Mouse (Mus musculus) liver, postnatal 0 days (tissue): ENCODE data around the gene Esr2. TPM values are rescaled to one million over a fixed set of nuclear protein-coding genes. Genes with fewer than 3 reads are reported as not detected.
"Not testable (repeated sequence)": the region's sequence is repeated elsewhere in the genome, so short reads cannot be mapped to it uniquely, and the experiment has no call there.

Experiments used
- ATAC-seq: fragments of 200-750 bp; cut with Nextera tagmentation; 2 replicates; pipeline ENCODE4 v1.8.0; 2017; ENCODE audit warnings: mild to moderate bottlenecking, moderate library complexity
- DNase-seq: peaks from one replicate; pipeline ENCODE4 v3.0.0-alpha.2; 2016
- H3K27ac ChIP-seq: fragments of 300-500 bp; sonication (generic); 2 replicates; pipeline ENCODE4 v1.5.1; 2014; ENCODE audit warnings: antibody characterized with exemption, moderate library complexity, mild to moderate bottlenecking, low read depth
- H3K27me3 ChIP-seq: fragments of 300-500 bp; sonication (generic); 2 replicates; pipeline ENCODE4 v1.6.1; 2014; ENCODE audit warnings: low read length, control low read depth, mixed read lengths; ENCODE audit not compliant: insufficient read depth
- H3K36me3 ChIP-seq: fragments of 300-500 bp; sonication (generic); replicated peaks from 2 replicates; pipeline ENCODE4 v1.6.1; 2014; ENCODE audit warnings: mild to moderate bottlenecking, control low read depth, low read length, moderate library complexity, mixed read lengths; ENCODE audit not compliant: insufficient read depth
- H3K4me1 ChIP-seq: fragments of 300-500 bp; sonication (generic); 2 replicates; pipeline ENCODE4 v1.6.1; 2014; ENCODE audit warnings: antibody characterized with exemption, mild to moderate bottlenecking, control low read depth; ENCODE audit not compliant: insufficient read depth
- H3K4me2 ChIP-seq: fragments of 300-500 bp; sonication (generic); 2 replicates; pipeline ENCODE4 v1.6.1; 2014; ENCODE audit warnings: low read depth, mild to moderate bottlenecking, low read length, moderate library complexity, mixed read lengths
- H3K4me3 ChIP-seq: fragments of 300-500 bp; sonication (generic); 2 replicates; pipeline ENCODE4 v1.5.1; 2014; ENCODE audit warnings: low read depth, low read length
- H3K9ac ChIP-seq: fragments of 300-500 bp; sonication (generic); replicated peaks from 2 replicates; pipeline ENCODE4 v1.6.1; 2014; ENCODE audit warnings: mild to moderate bottlenecking, moderate library complexity
- H3K9me3 ChIP-seq: fragments of 300-500 bp; sonication (generic); 2 replicates; pipeline ENCODE4 v1.6.1; 2016; ENCODE audit warnings: mild to moderate bottlenecking, control low read depth, low read length, mixed read lengths
- CTCF ChIP-seq: sonication (generic); IDR thresholded peaks from 2 replicates; pipeline ENCODE4 v1.5.1; 2016; ENCODE audit warnings: antibody characterized with exemption, low read depth
- EP300 ChIP-seq: IDR thresholded peaks from 2 replicates; pipeline ENCODE4 v1.6.1; 2016; ENCODE audit warnings: antibody characterized with exemption, low read depth, mild to moderate bottlenecking
- WGBS: fragments of 180-500 bp; shearing (Covaris S2); extraction: QIAGEN DNeasy Blood & Tissue Kit; methylation state at CpG from one replicate; pipeline ENCODE4 v1.1.7; 2014; ENCODE audit not compliant: insufficient replicate concordance; 5-methylcytosine and 5-hydroxymethylcytosine counted together
- polyA plus RNA-seq: library from polyadenylated mRNA; unstranded; fragments of >200 nt; fragmentation: Nextera tagmentation; extraction: Ambion mirVana; gene quantifications from 2 replicates; pipeline ENCODE4 v1.2.1, GENCODE M21; 2015

Gene Esr2
- polyA plus RNA-seq, result not detected in 2 replicates

GRCm38 (mm10) chr12:76177000-76177863 lies at the start of gene Esr2:
Esr2 (minus strand) TSS chr12:76177259.
- TF ChIP-seq EP300, result no peak
- TF ChIP-seq CTCF, result no peak
- no peak within 1 kb of the TSS for H3K27ac ChIP-seq
- peaks cover 2% of the 10 kb centered on the region; the same call in 1 of the 2 replicates for H3K4me1 ChIP-seq
- peak within 1 kb of the TSS; percentile 82 for H3K4me2 ChIP-seq
- H3K4me3 ChIP-seq, result peak within 1 kb of the TSS; percentile 52
- H3K9ac ChIP-seq, result peak within 1 kb of the TSS; percentile 27; the same call in 1 of the 2 replicates
- DNase-seq, result peak; percentile 23
- no peaks in the 10 kb centered on the region for H3K36me3 ChIP-seq
- ATAC-seq, result no peak
- H3K27me3 ChIP-seq, result peaks cover 19% of the 10 kb centered on the region
- under 1% methylated on average over 39 of the region's 39 CpGs for WGBS
- no peaks in the 10 kb centered on the region for H3K9me3 ChIP-seq

DNA sequence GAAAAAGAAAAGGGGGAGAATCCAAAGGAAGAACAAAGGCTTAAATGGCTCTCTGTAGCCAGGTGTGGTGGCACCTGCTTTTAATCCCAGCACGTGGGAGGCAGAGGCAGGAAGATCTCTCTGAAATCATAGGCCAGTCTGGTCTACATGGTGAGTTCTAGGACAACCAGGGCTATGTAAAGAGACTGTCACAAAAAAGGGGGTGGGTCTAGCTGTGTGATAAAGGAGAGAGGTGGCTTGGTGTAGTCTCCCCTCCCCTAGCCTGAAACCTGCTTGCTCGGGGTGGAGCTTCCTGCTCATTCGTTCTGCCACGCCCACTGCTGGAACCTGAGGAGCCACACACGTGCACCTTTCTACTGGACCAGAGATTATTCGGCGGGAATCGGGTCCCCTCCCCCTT lies 45.0 kb upstream of the Esr2 start:
- H3K4me3 ChIP-seq, result not testable (repeated sequence)
- WGBS, result 50% methylated on average over 1 of the region's 8 CpGs

GRCm38 (mm10) chr12:76216716-76217115 lies 39.7 kb upstream of the Esr2 start:
- no peaks in the 10 kb centered on the region for H3K9me3 ChIP-seq
- TF ChIP-seq EP300 (no peak), CTCF (no peak)
- 72% methylated on average over 11 of the region's 11 CpGs for WGBS
- no peak overlapping the region for H3K9ac ChIP-seq
- H3K4me1 ChIP-seq, result no peaks in the 10 kb centered on the region
- H3K27ac ChIP-seq, result no peak overlapping the region
- H3K36me3 ChIP-seq, result no peaks in the 10 kb centered on the region
- no peak overlapping the region for H3K4me3 ChIP-seq
- no peaks in the 10 kb centered on the region for H3K27me3 ChIP-seq
- ATAC-seq (no peak), DNase-seq (no peak)
- no peak overlapping the region for H3K4me2 ChIP-seq

More for the DNA sequence above, 45.0 kb upstream of the Esr2 start:
- H3K36me3 ChIP-seq, H3K27me3 ChIP-seq, H3K4me1 ChIP-seq, H3K27ac ChIP-seq, DNase-seq, H3K4me2 ChIP-seq, H3K9me3 ChIP-seq, ATAC-seq, H3K9ac ChIP-seq: not testable (repeated sequence)

DNA sequence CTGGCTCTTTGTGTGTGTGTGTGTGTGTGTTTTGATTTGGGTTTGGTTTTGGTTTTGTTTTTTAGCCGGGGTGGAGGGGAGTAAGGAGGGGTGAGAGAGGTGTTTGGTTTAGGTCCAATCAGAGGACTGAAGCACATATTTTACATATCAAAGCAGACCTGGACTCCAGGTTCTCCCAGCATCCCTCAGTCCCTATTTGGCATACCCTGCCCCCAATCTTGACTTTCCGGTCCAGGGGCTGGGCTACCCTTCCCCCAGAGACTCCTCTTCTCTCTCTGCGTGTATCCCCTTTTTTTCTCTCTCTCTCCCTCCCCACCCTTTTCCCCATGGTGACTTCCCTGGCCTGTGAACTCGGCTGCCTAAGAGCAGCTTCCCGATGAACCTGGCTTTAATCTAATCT lies 38.1 kb upstream of the Esr2 start:
- no peak for DNase-seq
- ATAC-seq, result no peak
- TF ChIP-seq CTCF (no peak), EP300 (no peak)

GRCm38 (mm10) chr12:76209429-76209974 lies 32.4 kb upstream of the Esr2 start:
- DNase-seq, result no peak
- no peak overlapping the region for H3K27ac ChIP-seq
- H3K4me2 ChIP-seq, result no peak overlapping the region
- no peak overlapping the region for H3K9ac ChIP-seq
- H3K4me1 ChIP-seq, result no peaks in the 10 kb centered on the region
- no peaks in the 10 kb centered on the region for H3K27me3 ChIP-seq
- WGBS, result 87% methylated on average over 5 of the region's 5 CpGs
- no peak overlapping the region for H3K4me3 ChIP-seq
- no peak for TF ChIP-seq EP300
- TF ChIP-seq CTCF, result no peak
- H3K36me3 ChIP-seq, result no peaks in the 10 kb centered on the region
- H3K9me3 ChIP-seq, result no peaks in the 10 kb centered on the region
- no peak for ATAC-seq

More for the DNA sequence above, 38.1 kb upstream of the Esr2 start:
- WGBS, result 43% methylated on average over 5 of the region's 5 CpGs
- Histone ChIP-seq H3K36me3 (no peaks in the 10 kb centered on the region), H3K4me2 (no peak overlapping the region), H3K9me3 (no peaks in the 10 kb centered on the region), H3K9ac (no peak overlapping the region), H3K27ac (no peak overlapping the region), H3K4me1 (no peaks in the 10 kb centered on the region), H3K4me3 (no peak overlapping the region), H3K27me3 (no peaks in the 10 kb centered on the region)

DNA sequence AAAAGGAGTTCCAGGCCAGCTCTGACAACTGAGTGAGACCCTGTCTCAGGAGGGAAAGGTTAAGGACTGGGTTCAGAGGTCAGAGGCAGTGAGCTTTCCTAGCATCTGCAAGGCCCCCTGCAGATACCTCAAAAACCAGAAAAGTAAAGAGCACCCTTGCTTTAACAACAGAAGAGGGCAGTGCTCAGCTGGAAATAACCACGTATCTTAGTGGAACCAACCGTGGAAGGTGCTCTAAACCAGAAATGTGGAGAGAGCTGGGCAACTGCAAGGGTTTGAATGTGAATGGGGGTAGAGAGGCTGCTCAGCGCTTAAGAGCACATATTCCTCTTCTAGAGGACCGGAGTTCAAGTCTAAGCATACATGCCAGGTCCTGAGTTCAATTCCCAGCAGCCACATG lies 23.3 kb upstream of the Esr2 start:
- Histone ChIP-seq H3K27me3 (no peaks in the 10 kb centered on the region), H3K4me3 (no peak overlapping the region), H3K36me3 (no peaks in the 10 kb centered on the region), H3K4me1 (peaks cover 12% of the 10 kb centered on the region), H3K27ac (no peak overlapping the region), H3K4me2 (no peak overlapping the region), H3K9ac (no peak overlapping the region), H3K9me3 (no peaks in the 10 kb centered on the region)
- no peak for DNase-seq
- WGBS, result 51% methylated on average over 4 of the region's 4 CpGs
- ATAC-seq, result no peak
- TF ChIP-seq EP300 (no peak), CTCF (0 out of 2 replicates have a peak, but pooled peaks have one; percentile 4)
